ENCODE assay signal across 10 mouse cellular contexts in the genomic region with DNA sequence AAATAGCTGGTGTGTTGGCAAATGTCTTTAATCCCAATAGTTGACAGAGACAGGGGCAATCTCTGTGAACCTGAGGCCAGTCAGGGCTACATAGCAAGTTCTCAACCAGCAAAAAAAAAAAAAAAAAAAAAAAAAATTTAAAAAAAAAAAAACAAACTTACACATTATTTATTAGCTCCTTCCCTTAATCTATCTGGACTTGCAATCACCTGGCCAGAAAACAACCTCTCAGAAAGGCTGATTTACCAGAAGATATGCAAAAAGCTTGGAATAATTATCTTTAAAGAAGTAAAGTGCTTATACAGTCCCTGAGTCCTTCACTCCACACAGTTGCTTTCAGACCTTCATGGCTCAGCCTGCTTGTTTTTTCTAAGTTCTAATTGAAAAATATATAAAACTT. TPM values are rescaled to one million over a fixed set of nuclear protein-coding genes. Genes with fewer than 3 reads are reported as not detected.
DNase-seq lines count a peak whose midpoint lies in the region; ATAC-seq lines count a peak whose summit lies in the region.
"Had no signal": no experiment of that assay in that cellular context is flagged by ENCODE, and none has a peak within 500 bp of the region (broad histone marks: within the 10 kb centered on the region; RNA-seq: fewer than 3 reads in every experiment).

No protein-coding gene starts in this region.

- peak overlapping the region; percentile 83; the same call in 1 of the 2 replicates for H3K9ac ChIP-seq in forebrain, embryonic 14.5 days (ENCODE audit: low read length)
- H3K9ac ChIP-seq in liver, embryonic 13.5 days = peak overlapping the region; percentile 96

- H3K27ac ChIP-seq in forebrain, embryonic 14.5 days (ENCODE audit: low read depth, low read length) = no peak overlapping the region
- H3K27ac ChIP-seq in liver, embryonic 13.5 days = no peak overlapping the region

- peaks cover 7% of the 10 kb centered on the region for H3K36me3 ChIP-seq in megakaryocyte, embryonic 14.5 days (replicated peaks; ENCODE audit: low read length)
- H3K36me3 ChIP-seq in forebrain, embryonic 14.5 days (ENCODE audit: control insufficient read depth, insufficient read depth, low read length) = no peaks in the 10 kb centered on the region
- no peaks in the 10 kb centered on the region for H3K36me3 ChIP-seq in liver, embryonic 13.5 days

- no peaks in the 10 kb centered on the region for H3K27me3 ChIP-seq in megakaryocyte, embryonic 14.5 days (replicated peaks)
- H3K27me3 ChIP-seq in forebrain, embryonic 14.5 days (replicated peaks; ENCODE audit: control insufficient read depth, insufficient read depth, low read length) = no peaks in the 10 kb centered on the region
- H3K27me3 ChIP-seq in liver, embryonic 13.5 days = no peaks in the 10 kb centered on the region

- no peaks in the 10 kb centered on the region for H3K9me3 ChIP-seq in megakaryocyte, embryonic 14.5 days
- no peaks in the 10 kb centered on the region for H3K9me3 ChIP-seq in forebrain, embryonic 14.5 days (replicated peaks; ENCODE audit: control insufficient read depth, low read length)
- H3K9me3 ChIP-seq in liver, embryonic 13.5 days (replicated peaks) = no peaks in the 10 kb centered on the region

- intact Hi-C loops in left cerebral cortex, postnatal 36 days (cut with DNase I) = loop anchor here (2.0 to 5.0 kb wide), 2 partner anchors 69 to 189 kb away; partner anchors contain the start of genes Ep300 and Rbx1

- H3K4me2 ChIP-seq in forebrain, embryonic 14.5 days (ENCODE audit: low read length) = peak overlapping the region; percentile 58
- peak overlapping the region; percentile 98 for H3K4me2 ChIP-seq in liver, embryonic 13.5 days

- DNase-seq in forebrain, embryonic 14.5 days (ENCODE audit: low spot score) = no peak
- no peak for DNase-seq in liver, embryonic 13.5 days
- no peak for DNase-seq in testis, postnatal 10 days (ENCODE audit: low spot score)
- no peak for DNase-seq in left cerebral cortex, postnatal 36 days (ENCODE audit: low spot score in 2 of 2)
- DNase-seq: adrenal gland, postnatal 25 days; gastrocnemius, postnatal 36 days; thymus, postnatal 25 days had no signal

- no peak for ATAC-seq in megakaryocyte, adult 5-6 weeks (ENCODE audit: poor library complexity, severe bottlenecking)
- ATAC-seq in forebrain, embryonic 14.5 days = no peak
- no peak for ATAC-seq in liver, embryonic 13.5 days (ENCODE audit: low read depth)
- ATAC-seq in activated CD4-positive, CD25-positive, alpha-beta regulatory T cell, adult 4 months = no peak

- peak overlapping the region; percentile 97 for H3K4me3 ChIP-seq in megakaryocyte, embryonic 14.5 days (replicated peaks)
- peak overlapping the region; percentile 63 for H3K4me3 ChIP-seq in forebrain, embryonic 14.5 days (ENCODE audit: low read depth, low read length)
- H3K4me3 ChIP-seq in liver, embryonic 13.5 days (replicated peaks) = peak overlapping the region; percentile 97

- H3K4me1 ChIP-seq in megakaryocyte, embryonic 14.5 days = peaks cover 62% of the 10 kb centered on the region
- H3K4me1 ChIP-seq in forebrain, embryonic 14.5 days (ENCODE audit: control insufficient read depth, insufficient read depth, low read length) = peaks cover 11% of the 10 kb centered on the region
- H3K4me1 ChIP-seq in liver, embryonic 13.5 days (replicated peaks) = peaks cover 61% of the 10 kb centered on the region

RNA-seq across cellular contexts. Expression of gene St13, which starts 1.7 kb away (rescaled TPM):
- polyA plus RNA-seq in megakaryocyte, embryonic 14.5 days (2012; ENCODE audit: insufficient read depth, low replicate concordance) = 33.7 and 151 TPM in 2 replicates
- total RNA-seq in megakaryocyte, adult 5-6 weeks (2015) = 47.5 and 60.1 TPM in 2 replicates
- 162 and 222 TPM in 2 replicates for total RNA-seq in megakaryocyte, adult 5-6 weeks (2017)
- 170 and 180 TPM in 2 replicates for polyA plus RNA-seq in forebrain, embryonic 14.5 days (2014; fragmentation: Nextera tagmentation; extraction: Ambion mirVana)
- polyA plus RNA-seq in liver, embryonic 13.5 days (2015; fragmentation: Nextera tagmentation; extraction: Ambion mirVana) = 77.9 and 98.0 TPM in 2 replicates
- 100 to 1,000 TPM; 159 to 162 TPM for total RNA-seq in left cerebral cortex, postnatal 36 days (2021)
- polyA plus RNA-seq in activated CD4-positive, CD25-positive, alpha-beta regulatory T cell, adult 4 months (2017; shearing (Covaris generic)) = 100 to 1,000 TPM; 158 to 178 TPM

RNA-seq across cellular contexts. Expression of gene Xpnpep3, which starts 1.7 kb away (rescaled TPM):
- polyA plus RNA-seq in megakaryocyte, embryonic 14.5 days (2012; ENCODE audit: insufficient read depth, low replicate concordance) = 0.21 and 3.4 TPM in 2 replicates
- 3.3 and 6.8 TPM in 2 replicates for total RNA-seq in megakaryocyte, adult 5-6 weeks (2015)
- 9.1 and 15.7 TPM in 2 replicates for total RNA-seq in megakaryocyte, adult 5-6 weeks (2017)
- polyA plus RNA-seq in forebrain, embryonic 14.5 days (2014; fragmentation: Nextera tagmentation; extraction: Ambion mirVana) = 4.3 and 5.2 TPM in 2 replicates
- polyA plus RNA-seq in liver, embryonic 13.5 days (2015; fragmentation: Nextera tagmentation; extraction: Ambion mirVana) = 6.2 and 7.7 TPM in 2 replicates
- 10 to 100 TPM; 14.2 to 14.4 TPM for total RNA-seq in left cerebral cortex, postnatal 36 days (2021)
- polyA plus RNA-seq in activated CD4-positive, CD25-positive, alpha-beta regulatory T cell, adult 4 months (2017; shearing (Covaris generic)) = 1 to 10 TPM; 8.6 to 9.4 TPM

RNA-seq across cellular contexts. Expression of gene Dnajb7, which starts 9.9 kb away (rescaled TPM):
- polyA plus RNA-seq in megakaryocyte, embryonic 14.5 days (2012; ENCODE audit: insufficient read depth, low replicate concordance) = not detected in 2 replicates
- total RNA-seq in megakaryocyte, adult 5-6 weeks (2015) = not detected in 2 replicates
- total RNA-seq in megakaryocyte, adult 5-6 weeks (2017) = 0.18 TPM in 1 of 2 replicates, not detected in the other
- polyA plus RNA-seq in forebrain, embryonic 14.5 days (2014; fragmentation: Nextera tagmentation; extraction: Ambion mirVana) = 0.20 and 0.26 TPM in 2 replicates
- polyA plus RNA-seq in liver, embryonic 13.5 days (2015; fragmentation: Nextera tagmentation; extraction: Ambion mirVana) = 0.92 and 0.95 TPM in 2 replicates
- total RNA-seq in left cerebral cortex, postnatal 36 days (2021) = not detected
- 1 to 10 TPM; 2.5 to 2.7 TPM for polyA plus RNA-seq in activated CD4-positive, CD25-positive, alpha-beta regulatory T cell, adult 4 months (2017; shearing (Covaris generic))
- total RNA-seq: adrenal gland, postnatal 25 days; gastrocnemius, postnatal 36 days had no signal

RNA-seq across cellular contexts. Expression of gene Slc25a17, which starts 37.6 kb away (rescaled TPM):
- 3.7 TPM in 1 of 2 replicates, not detected in the other for polyA plus RNA-seq in megakaryocyte, embryonic 14.5 days (2012; ENCODE audit: insufficient read depth, low replicate concordance)
- total RNA-seq in megakaryocyte, adult 5-6 weeks (2015) = 56.7 and 56.8 TPM in 2 replicates
- total RNA-seq in megakaryocyte, adult 5-6 weeks (2017) = 61.3 and 67.6 TPM in 2 replicates
- 152 and 153 TPM in 2 replicates for polyA plus RNA-seq in forebrain, embryonic 14.5 days (2014; fragmentation: Nextera tagmentation; extraction: Ambion mirVana)
- polyA plus RNA-seq in liver, embryonic 13.5 days (2015; fragmentation: Nextera tagmentation; extraction: Ambion mirVana) = 44.9 and 49.5 TPM in 2 replicates
- total RNA-seq in left cerebral cortex, postnatal 36 days (2021) = 10 to 100 TPM; 39.3 to 41.7 TPM
- 100 to 1,000 TPM in 1 of 2 experiments, 10 to 100 TPM in 1; 97.9 to 108 TPM for polyA plus RNA-seq in activated CD4-positive, CD25-positive, alpha-beta regulatory T cell, adult 4 months (2017; shearing (Covaris generic))
